Comparison of ENCODE assay signal across 27 mouse cellular contexts in genomic region chr4:63899081-63899523, GRCm38 (mm10). TPM values are rescaled to one million over a fixed set of nuclear protein-coding genes. Genes with fewer than 3 reads are reported as not detected.
DNase-seq lines count a peak whose midpoint lies in the region; ATAC-seq and TF ChIP-seq lines count a peak whose summit lies in the region.
"Had no signal": no experiment of that assay in that cellular context is flagged by ENCODE, and none has a peak within 500 bp of the region (broad histone marks: within the 10 kb centered on the region; RNA-seq: fewer than 3 reads in every experiment).

No protein-coding gene starts in this region.

- dilution Hi-C loops in CH12.LX (cut with MboI; ENCODE audit: extremely low pct_ligation_motif_present, extremely low pct_unique_long_range_greater_than_20kb, low sequenced_read_pairs), result no loop called here

- TF ChIP-seq EP300 in CH12.LX (IDR thresholded peaks at IDR 0.05; ENCODE audit: low read length), result no peak

- no peaks in the 10 kb centered on the region for H3K27me3 ChIP-seq in CH12.LX (replicated peaks)
- H3K27me3 ChIP-seq in forebrain, embryonic 15.5 days, result no peaks in the 10 kb centered on the region
- H3K27me3 ChIP-seq: liver, embryonic 13.5 days; neural tube, embryonic 15.5 days had no signal

- no peaks in the 10 kb centered on the region for H3K9me3 ChIP-seq in CH12.LX (replicated peaks; ENCODE audit: low read length)
- no peaks in the 10 kb centered on the region for H3K9me3 ChIP-seq in forebrain, embryonic 15.5 days
- H3K9me3 ChIP-seq: heart, embryonic 10.5 days; liver, embryonic 13.5 days; neural tube, embryonic 15.5 days had no signal

- TF ChIP-seq POLR2A in CH12.LX (IDR thresholded peaks at IDR 0.05; ENCODE audit: low read depth, low read length), result no peak
- no peak for TF ChIP-seq POLR2A in embryonic fibroblast, embryonic 13.5 days (IDR thresholded peaks at IDR 0.05; ENCODE audit: low read depth, low read length)

- peaks cover 17 to 39% of the 10 kb centered on the region in 2 experiments for H3K4me1 ChIP-seq in CH12.LX (ENCODE audit: control insufficient read depth in 1 of 2, insufficient read depth in 2 of 2)
- H3K4me1 ChIP-seq in embryonic fibroblast, embryonic 13.5 days (ENCODE audit: control insufficient read depth, insufficient read depth, low read length), result 0 out of 2 replicates have a peak, but pooled peaks cover 2% of the 10 kb centered on the region
- H3K4me1 ChIP-seq in forebrain, embryonic 15.5 days, result no peaks in the 10 kb centered on the region
- H3K4me1 ChIP-seq: heart, embryonic 10.5 days; liver, embryonic 13.5 days; neural tube, embryonic 15.5 days had no signal

- no peak overlapping the region for H3K9ac ChIP-seq in CH12.LX (ENCODE audit: insufficient read depth, low read depth)
- no peak overlapping the region for H3K9ac ChIP-seq in forebrain, embryonic 15.5 days (replicated peaks)
- H3K9ac ChIP-seq: liver, embryonic 13.5 days; neural tube, embryonic 15.5 days had no signal

- intact Hi-C loops in left cerebral cortex, postnatal 4 days (cut with DNase I), result no loop called here

- in situ Hi-C loops in CH12.LX (cut with MboI; ENCODE audit: low pct_ligation_motif_present, low pct_unique_long_range_greater_than_20kb, low sequenced_read_pairs), result no loop called here

- TF ChIP-seq RAD21 in CH12.LX (IDR thresholded peaks at IDR 0.05; ENCODE audit: low read depth, low read length), result no peak

- no peaks in the 10 kb centered on the region for H3K36me3 ChIP-seq in CH12.LX (replicated peaks in 1 of 2; ENCODE audit: control insufficient read depth in 1 of 2, insufficient read depth in 1 of 2, low read length in 1 of 2)
- no peaks in the 10 kb centered on the region for H3K36me3 ChIP-seq in forebrain, embryonic 15.5 days
- H3K36me3 ChIP-seq: heart, embryonic 10.5 days; liver, embryonic 13.5 days; neural tube, embryonic 15.5 days had no signal

- peak; percentile 85 for ATAC-seq in megakaryocyte progenitor cell, adult 5-6 weeks (replicated peaks; ENCODE audit: poor library complexity)
- no peak for ATAC-seq in forebrain, embryonic 15.5 days (replicated peaks)
- ATAC-seq: hindbrain, embryonic 16.5 days had no signal

- no peak overlapping the region for H3K4me3 ChIP-seq in CH12.LX (replicated peaks in 1 of 3; ENCODE audit: low read depth in 2 of 3, low read length in 2 of 3, poor library complexity in 1 of 3)
- no peak overlapping the region for H3K4me3 ChIP-seq in embryonic fibroblast, embryonic 13.5 days (ENCODE audit: insufficient read depth, low read length)
- H3K4me3 ChIP-seq in forebrain, embryonic 15.5 days, result no peak overlapping the region
- H3K4me3 ChIP-seq: heart, embryonic 10.5 days; liver, embryonic 13.5 days; neural tube, embryonic 15.5 days had no signal

- no peak for TF ChIP-seq CTCF in CH12.LX (conservative IDR thresholded peaks at IDR 0.05 in 1 of 2, IDR thresholded peaks at IDR 0.05 in 1 of 2; ENCODE audit: low read depth in 2 of 2, low read length in 2 of 2)
- no peak for TF ChIP-seq CTCF in embryonic fibroblast, embryonic 13.5 days (IDR thresholded peaks at IDR 0.05; ENCODE audit: borderline replicate concordance, insufficient read depth, low read length)

- peak; percentile 16 for DNase-seq in layer of hippocampus, adult 9-11 months
- no peak for DNase-seq in layer of hippocampus, postnatal 25 days (ENCODE audit: extremely low spot score in 1 of 2, low spot score in 1 of 2)
- DNase-seq in CH12.LX (ENCODE audit: extremely low read depth), result no peak
- DNase-seq in left cerebral cortex, postnatal 4 days, result no peak
- no peak for DNase-seq in retina, postnatal 1 day
- DNase-seq: adrenal gland, postnatal 10 days; cerebellum, adult 18-20 months; cerebellum, postnatal 36 days; gastrocnemius, postnatal 36 days; heart, postnatal 10 days; kidney, adult 8-10 months; kidney, postnatal 36 days; layer of hippocampus, postnatal 36 days; liver, embryonic 13.5 days; lung, postnatal 10 days; thymus, adult 18-20 months had no signal

- WGBS in forebrain, embryonic 15.5 days, result 86% methylated on average over 10 of the region's 10 CpGs

- no peak overlapping the region for H3K27ac ChIP-seq in CH12.LX (ENCODE audit: insufficient read depth, low read depth)
- peak overlapping the region; percentile 5; the same call in 1 of the 2 replicates for H3K27ac ChIP-seq in embryonic fibroblast, embryonic 13.5 days (ENCODE audit: insufficient read depth, low read length)
- no peak overlapping the region for H3K27ac ChIP-seq in forebrain, embryonic 15.5 days (replicated peaks)
- H3K27ac ChIP-seq: heart, embryonic 10.5 days; liver, embryonic 13.5 days; neural tube, embryonic 15.5 days had no signal

- no peak overlapping the region; the same call in 1 of the 2 replicates for H3K4me2 ChIP-seq in CH12.LX (ENCODE audit: insufficient read depth, low read depth, poor library complexity, severe bottlenecking)
- H3K4me2 ChIP-seq in forebrain, embryonic 15.5 days (replicated peaks), result no peak overlapping the region
- H3K4me2 ChIP-seq: liver, embryonic 13.5 days; midbrain, embryonic 11.5 days; neural tube, embryonic 15.5 days had no signal

- no peaks in the 10 kb centered on the region for H3K79me2 ChIP-seq in CH12.LX (replicated peaks; ENCODE audit: control insufficient read depth, extremely low read depth, insufficient read depth, poor library complexity, severe bottlenecking)

TF ChIP-seq in CH12.LX, 34 proteins besides CTCF, POLR2A, EP300 and RAD21:
- TF ChIP-seq RCOR1 (conservative IDR thresholded peaks at IDR 0.05; ENCODE audit: low read depth, low read length) (no peak), MAFK (IDR thresholded peaks at IDR 0.05; ENCODE audit: insufficient replicate concordance, low read length) (0 out of 2 replicates have a peak, but pooled peaks have one; percentile 36)

RNA-seq across cellular contexts. Expression of gene Tnfsf8, which starts 38.0 kb away (rescaled TPM):
- total RNA-seq in layer of hippocampus, postnatal 25 days (2021), result not detected
- total RNA-seq in CH12.LX (2012; rRNA removed), result 15.6 and 22.8 TPM in 2 replicates
- total RNA-seq in CH12.LX (2014; rRNA removed), result 67.9 and 72.5 TPM in 2 replicates
- 19.4 and 19.8 TPM in 2 replicates for polyA plus RNA-seq in CH12.LX (2012; ENCODE audit: insufficient read length, low read depth)
- 0.25 and 0.90 TPM in 2 replicates for polyA plus RNA-seq in embryonic fibroblast, embryonic 13.5 days (2011; ENCODE audit: insufficient read length, low read depth, missing spikeins)
- 0.81 and 1.3 TPM in 2 replicates for total RNA-seq in megakaryocyte progenitor cell, adult 5-6 weeks (2015)
- 0.58 and 1.2 TPM in 2 replicates for total RNA-seq in megakaryocyte progenitor cell, adult 5-6 weeks (2017)
- polyA plus RNA-seq in forebrain, embryonic 15.5 days (2015; fragmentation: Nextera tagmentation; extraction: Ambion mirVana), result 0.05 and 0.15 TPM in 2 replicates
- not detected for total RNA-seq in left cerebral cortex, postnatal 4 days (2021)
- total RNA-seq: gastrocnemius, postnatal 36 days; heart, postnatal 10 days; layer of hippocampus, postnatal 36 days; left cerebral cortex, postnatal 36 days had no signal
- polyA plus RNA-seq: embryonic facial prominence, embryonic 11.5 days; forebrain, embryonic 11.5 days; heart, embryonic 10.5 days; liver, embryonic 13.5 days; midbrain, embryonic 11.5 days; neural tube, embryonic 15.5 days; stomach, embryonic 14.5 days had no signal

Comparison
In these comparisons a context has a peak if more than half of its experiments do, and no peak if none do; other contexts are left out.
1. RNA of gene Tnfsf8, which starts 38.0 kb away (total RNA-seq): 15.6 to 72.5 TPM in CH12.LX; 0.58 to 1.3 TPM in megakaryocyte progenitor cell, adult 5-6 weeks, not detected in layer of hippocampus, postnatal 25 days and not detected in left cerebral cortex, postnatal 4 days; every median in the first group is over 4 times any median in the second.